Mouse (Mus musculus): ENCODE results near the gene Becn1.
"Not testable (repeated sequence)": the region's sequence is repeated elsewhere in the genome, so short reads cannot be mapped to it uniquely, and the experiment has no call there.

The Becn1 gene

DNA sequence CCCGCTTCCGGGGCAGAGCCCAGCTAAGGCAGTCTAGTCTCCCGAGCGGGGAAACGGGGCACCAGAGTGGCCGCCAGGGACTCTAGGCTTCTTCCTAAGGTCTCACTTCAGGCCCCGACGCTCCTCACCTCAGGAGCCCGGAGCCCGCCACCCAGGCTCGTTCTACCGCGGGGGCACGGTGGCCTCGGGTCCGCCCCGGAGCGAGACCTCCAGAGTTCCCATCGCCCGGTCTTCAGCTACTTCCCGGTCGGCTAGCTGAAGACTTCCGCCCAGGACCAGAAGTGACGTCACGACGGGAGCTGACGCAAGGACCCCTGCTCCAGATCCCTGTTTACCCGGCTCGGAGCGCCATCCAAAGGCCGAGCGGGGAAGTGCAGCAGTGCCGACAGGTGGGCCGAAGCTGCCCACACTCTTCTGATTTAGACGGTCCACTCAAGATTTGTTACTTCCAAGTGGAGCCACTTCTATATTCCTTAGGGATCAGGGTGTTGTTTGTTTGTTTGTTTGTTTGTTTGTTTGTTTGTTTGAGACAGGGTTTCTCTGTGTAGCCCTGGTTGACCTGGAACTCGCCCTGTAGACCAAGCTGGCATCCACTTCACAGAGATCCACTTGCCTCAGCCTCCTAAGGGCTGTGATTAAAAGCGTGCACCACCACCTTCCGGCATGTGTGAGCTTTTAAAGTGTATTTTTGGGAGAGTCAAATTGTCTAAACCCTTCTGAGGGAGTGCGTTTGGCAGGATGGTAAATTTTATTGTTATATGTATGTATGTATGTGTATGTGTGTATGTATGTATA is at the start of gene Becn1:
Gene Becn1 (minus strand): TSS at position 283 of the 795 bp plus-strand sequence.
- DNase-seq = peak; percentile 93

DNA sequence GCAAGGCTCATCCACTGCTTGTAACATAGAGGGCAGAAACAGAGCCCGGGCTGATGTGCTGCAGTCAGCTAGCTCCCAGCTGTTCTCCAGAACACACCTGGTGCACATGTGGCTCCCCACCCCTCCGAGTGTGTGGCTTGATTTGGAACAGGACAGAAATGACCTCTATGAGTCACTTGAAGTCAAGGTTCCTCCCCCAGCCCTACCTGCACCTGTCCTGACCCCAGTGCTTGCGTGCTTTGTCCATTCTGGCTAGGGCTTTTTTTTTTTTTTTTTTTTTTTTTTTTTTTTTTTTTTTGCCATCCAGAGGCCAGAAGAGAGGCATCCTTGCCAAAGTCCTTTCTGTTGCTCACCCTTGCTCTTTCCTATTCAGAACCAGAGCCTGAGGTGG is 49.6 kb upstream of the Becn1 start:
- peak; percentile 55 for DNase-seq

DNA sequence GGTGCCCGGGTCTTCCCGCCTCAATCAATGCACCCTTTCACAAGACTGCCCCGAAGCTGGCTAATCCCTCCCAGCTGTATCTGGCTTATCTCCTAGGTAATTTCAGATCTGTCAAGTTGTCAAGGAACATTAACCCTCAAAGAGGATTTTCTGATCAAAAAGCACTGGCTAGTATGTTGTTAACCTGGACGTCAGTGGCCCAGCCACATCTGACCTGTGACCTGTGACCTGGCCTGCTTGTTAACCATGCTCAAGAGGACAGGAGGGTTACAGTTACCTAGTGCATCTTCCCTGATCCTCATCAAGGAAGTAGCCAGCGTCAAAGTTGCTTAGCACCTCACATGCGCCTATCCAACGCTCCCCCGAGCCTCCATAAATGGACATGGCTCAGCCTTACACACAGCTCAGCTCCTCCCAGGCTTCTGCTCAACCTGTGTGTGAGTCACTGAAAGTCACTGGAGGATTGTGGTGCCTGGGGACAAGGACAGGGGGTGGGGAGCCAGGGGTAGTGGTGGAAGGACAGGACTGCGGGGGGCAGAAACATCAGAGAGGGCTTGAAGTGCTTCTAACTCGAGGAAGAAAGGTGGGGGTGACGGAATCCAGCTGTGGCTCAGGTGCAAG is 49.1 kb upstream of the Becn1 start:
- DNase-seq = no peak

DNA sequence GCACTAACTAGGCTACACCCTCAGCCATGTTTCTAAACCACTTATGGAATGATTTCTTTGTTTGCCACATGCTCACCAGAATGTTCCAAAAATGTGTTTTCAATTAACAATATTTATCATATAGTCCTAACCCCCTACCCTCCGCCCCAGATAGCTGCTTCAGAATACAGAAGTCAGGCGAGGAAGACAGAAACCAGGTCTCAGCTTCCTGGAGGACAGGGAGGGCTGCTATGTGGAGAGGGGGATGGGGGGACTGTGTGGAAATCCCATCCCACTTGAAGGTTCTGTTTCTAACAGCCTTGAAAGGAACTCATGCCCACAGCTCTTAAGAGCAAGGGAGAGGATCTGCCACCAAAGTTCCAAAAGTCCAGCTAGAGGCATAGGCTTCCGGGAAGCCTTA is 47.1 kb upstream of the Becn1 start:
- DNase-seq = no peak

DNA sequence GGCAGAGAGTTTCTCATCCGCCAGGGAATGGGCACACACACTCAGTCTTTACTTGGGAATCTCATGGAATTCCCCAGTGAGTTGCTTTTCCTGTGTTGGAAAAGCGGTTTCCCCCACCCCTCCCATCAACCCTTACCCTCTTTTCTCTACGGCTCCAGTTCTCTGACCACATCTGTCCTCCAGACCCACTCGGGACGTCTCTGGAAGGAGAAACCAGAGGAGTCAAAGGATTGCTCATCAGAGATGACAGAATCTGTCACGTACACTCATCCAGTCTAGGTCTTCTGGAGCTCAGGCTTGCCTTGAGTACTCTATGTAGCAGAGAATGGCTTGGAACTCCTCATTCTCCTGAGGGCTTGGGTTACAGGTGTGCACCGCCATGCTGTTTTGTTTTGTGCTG is 46.7 kb upstream of the Becn1 start:
- no peak for DNase-seq

DNA sequence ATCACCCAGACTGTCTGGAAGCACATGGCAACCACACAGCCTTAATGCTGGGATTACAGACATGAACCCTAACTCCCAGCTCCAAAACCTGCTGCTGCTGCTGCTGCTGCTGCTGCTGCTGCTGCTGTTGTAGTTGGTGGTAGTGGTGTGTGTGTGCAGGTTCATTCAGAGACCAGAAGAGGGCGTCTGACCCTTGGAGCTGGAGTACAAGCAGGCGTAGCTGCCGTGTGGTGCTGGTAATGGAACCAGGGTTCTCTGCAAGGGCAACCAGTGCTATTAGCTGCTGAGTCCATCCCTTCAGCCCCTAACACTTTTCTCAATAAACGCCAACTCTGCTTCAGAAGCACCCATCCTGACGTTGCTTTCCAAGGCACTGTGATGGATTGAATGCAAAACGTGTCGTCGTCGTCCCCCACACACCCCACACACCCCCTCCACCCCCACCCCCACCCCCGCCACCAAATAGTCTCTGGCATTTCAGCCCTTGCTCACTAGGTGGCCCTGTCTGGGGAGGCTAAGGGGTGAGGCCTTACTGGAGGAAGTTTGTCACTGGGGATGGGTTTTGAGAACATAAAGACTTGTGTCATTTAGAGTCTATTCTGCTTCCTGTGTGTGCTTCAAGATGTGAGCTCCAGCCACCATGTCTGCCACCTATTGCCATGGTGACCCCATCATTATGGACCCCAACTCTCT is 45.1 kb upstream of the Becn1 start:
- no peak for DNase-seq

DNA sequence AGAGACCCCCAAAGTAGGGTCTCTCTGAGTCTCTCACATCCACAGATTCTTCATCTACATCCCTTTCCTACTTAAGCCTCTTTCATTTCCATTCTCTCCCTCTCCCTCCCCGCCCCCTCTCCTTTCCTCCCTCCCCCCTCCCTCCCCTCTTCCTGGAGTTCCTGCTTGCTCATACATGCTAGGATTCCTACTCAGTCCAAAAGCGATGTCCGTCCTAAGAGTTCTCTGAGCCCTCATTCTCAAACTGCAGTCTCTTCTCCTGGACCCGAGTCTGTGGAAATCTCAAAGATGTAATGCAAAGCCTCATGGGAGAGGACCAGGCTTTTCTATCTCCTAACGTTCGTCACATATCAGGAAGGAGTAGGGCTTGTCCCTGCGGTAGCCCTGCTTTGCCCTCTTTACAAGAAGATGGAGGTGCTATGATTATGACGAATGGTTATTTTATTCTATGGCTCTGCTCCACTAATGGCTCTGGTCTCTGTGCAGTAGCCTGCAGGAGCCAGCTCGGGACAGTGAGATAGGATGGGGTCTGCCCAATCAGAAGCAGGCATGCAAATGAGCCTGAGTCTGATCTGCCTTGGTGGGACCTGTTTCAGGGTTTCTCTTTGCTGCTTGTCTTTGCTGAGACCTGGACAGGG is 36.2 kb upstream of the Becn1 start:
- DNase-seq = no peak

DNA sequence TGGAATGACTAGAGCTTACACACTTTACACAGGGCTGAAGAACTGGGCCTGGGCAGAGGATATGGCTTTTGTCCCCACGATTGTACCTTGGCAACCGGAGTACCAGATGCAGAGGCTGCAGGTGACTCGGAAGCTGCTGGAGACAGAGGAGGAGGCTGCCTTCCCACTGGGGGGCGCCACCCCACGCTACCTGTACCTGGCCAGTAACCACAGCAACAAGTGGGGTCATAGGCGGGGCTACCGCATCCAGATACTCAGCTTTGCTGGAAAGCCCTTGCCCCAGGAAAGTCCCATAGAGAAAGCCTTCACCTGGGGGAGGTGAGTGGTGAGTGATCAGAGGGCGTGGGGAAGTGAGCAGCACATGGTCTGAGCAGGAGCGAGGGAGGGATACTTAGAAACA is 33.6 kb upstream of the Becn1 start:
- no peak for DNase-seq

DNA sequence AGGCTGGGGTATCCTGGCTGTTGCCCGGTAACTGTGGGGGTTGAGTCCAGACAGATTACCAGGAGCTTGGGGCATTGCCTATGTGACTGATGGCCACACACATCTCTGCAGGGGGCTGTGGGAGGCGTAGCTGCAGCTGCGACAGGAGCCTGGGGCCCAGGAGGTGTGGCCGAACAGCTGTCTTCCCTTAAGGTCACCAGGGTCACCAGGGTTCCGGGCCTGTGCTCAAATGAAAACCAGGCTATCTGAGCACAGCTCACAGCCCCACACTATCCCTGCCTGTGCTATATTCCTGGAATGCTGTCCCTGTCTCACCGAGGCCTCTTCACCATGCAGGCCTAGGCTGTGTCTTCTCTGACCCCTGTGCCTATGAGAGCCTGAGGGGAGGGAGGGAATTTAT is 32.4 kb upstream of the Becn1 start:
- no peak for DNase-seq

DNA sequence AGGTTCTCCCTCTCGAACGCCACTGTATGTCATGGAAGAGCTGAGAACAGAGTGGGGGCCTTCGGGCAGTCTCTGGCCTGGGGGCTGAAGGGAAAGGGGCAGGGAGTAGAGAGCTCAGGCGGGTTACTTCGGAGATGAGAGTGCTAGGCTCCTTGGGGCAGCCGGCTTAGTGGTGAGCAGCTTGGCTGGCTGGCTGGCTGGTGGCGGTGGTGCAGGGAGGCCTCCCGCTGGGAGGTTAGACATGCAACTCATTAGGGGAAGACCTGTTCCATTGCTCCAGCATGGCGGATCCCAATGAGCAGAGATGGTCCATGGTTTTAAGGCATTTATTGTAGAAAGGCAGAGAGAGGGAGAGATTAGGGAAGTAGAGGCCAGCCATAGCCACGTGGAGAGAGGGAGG is 31.9 kb upstream of the Becn1 start:
- no peak for DNase-seq

DNA sequence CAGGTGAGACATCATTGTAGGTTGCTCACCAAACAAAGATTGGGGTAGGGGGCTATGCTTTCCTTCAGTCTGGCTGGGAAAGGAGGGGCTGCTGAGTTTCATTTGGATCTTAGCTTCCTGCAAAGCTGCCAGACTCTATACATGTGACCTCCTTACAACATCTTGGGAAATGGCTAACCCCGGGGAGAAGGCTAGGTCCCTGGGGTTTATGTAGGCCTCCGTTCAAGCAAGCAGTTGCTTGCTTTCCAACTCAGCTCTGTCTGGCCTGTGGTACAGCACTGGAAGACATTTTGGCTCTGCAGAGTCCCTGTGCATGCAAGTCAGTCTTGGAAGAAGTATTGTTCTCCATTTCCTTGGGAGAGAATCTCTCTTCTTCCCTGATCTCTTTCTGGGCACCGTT is 30.5 kb upstream of the Becn1 start:
- no peak for DNase-seq

DNA sequence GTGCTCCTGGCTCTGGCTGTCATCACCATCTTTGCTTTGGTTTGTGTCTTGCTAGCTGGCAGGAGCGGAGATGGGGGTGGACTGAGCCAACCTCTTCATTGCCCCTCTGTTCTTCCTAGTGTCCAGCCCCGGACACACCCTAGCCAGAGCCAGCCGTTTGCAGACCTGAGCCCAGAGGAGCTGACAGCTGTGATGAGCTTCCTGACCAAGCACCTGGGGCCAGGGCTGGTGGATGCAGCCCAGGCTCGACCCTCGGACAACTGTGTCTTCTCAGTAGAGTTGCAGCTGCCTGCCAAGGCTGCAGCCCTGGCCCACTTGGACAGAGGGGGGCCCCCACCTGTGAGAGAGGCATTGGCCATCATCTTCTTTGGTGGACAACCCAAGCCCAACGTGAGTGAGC is 28.9 kb upstream of the Becn1 start:
- not testable (repeated sequence) for DNase-seq

DNA sequence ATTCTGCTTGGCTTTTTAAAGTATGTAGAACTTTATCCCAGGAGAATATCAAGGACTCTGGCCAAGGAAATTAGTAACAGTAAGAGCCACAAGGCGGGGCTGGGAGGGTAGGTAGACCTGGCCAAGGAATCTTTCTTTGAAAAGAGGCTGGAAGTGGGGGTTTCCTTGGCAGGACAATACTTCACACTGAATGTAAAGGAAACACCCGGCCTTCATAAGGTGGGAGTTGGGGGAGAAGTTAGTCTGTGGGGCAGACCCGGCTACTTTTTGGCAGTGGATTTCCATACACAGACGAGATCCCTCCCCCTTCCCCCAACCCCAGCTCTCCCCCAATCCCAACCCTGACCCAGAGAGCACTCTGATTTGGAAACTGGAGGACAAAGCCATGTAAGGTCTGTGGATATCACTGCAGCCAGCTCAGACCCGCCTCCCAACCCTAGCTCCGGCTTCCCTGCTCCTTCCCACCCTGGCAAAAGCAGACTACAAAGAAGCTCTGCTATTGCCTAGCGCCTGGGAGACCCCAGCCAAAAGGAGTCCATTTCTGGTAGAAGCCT is 28.4 kb upstream of the Becn1 start, which contains the start of gene Aoc3:
Gene Aoc3 (plus strand): TSS at position 235 of the 554 bp plus-strand sequence.
- DNase-seq = no peak

DNA sequence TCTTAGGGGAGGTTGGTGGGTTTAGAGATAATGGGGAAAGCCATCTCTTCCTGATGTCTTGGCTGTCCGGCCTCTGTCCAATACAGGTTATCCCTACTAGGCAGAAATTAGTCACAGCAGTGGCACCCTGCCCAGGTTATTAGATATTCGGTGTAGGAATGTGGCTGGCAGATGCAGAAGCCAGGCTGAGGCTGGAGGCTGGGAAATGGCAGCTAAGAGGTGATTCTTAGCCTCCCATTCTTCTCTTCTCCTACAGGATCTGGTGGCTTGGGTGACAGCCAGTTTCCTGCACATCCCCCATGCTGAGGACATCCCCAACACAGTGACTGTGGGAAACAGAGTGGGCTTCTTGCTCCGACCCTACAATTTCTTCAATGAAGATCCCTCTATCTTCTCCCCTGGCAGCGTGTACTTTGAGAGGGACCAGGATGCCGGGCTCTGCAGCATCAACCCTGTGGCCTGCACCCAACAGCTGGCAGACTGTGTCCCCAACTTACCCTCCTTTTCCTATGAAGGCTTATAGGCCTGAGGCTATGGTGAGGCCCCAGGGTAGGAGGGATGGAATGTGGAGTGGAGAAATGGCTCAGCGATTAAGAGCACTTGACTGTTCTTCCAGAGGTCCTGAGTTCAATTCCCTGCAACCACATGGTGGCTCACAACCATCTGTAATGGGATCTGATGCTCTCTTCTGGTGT is 27.0 kb upstream of the Becn1 start:
- DNase-seq = peak; percentile 38

DNA sequence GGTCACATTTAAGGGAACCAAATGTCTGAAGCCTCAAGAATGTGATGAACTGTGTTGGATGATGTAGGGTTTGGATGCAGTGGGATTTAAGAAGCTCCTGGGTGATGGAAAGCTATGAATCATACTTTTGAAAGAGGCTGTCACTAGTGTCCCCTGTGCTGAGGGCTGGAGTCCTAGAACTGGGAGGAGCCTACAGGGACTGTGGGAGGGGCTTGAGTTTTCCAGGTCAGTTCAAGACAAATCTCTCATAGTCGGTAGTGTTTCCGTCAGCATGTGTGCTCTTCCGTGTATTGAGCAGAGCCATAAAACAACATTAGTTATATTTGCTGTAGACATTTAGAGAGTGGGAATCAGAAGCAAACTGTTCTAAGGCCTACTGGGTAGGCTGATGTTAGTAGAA is 25.2 kb upstream of the Becn1 start:
- no peak for DNase-seq

DNA sequence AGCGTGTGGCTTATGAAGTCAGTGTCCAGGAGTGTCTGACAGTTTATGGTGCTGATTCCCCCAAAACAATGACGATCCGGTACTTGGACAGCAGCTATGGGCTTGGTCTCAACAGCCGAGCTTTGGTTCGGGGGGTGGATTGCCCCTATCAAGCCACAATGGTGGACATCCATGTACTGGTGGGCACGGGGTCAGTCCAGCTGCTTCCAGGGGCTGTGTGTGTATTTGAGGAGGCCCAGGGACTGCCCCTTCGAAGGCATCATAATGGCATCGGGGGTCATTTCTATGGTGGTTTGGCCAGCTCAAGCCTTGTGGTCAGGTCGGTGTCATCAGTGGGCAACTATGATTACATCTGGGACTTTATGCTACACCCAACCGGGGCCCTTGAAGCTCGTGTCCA is 24.1 kb upstream of the Becn1 start:
- no peak for DNase-seq

DNA sequence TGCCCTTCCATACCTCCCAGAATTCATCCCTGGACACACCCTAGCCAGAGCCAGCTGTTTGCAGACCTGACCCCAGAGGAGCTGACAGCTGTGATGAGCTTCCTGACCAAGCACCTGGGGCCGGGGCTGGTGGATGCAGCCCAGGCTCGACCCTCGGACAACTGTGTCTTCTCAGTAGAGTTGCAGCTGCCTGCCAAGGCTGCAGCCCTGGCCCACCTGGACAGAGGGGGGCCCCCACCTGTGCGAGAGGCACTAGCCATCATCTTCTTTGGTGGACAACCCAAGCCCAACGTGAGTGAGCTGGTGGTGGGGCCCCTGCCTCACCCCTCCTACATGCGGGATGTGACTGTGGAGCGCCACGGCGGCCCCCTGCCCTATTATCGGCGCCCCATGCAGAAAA is 23.1 kb upstream of the Becn1 start:
- DNase-seq = not testable (repeated sequence)

DNA sequence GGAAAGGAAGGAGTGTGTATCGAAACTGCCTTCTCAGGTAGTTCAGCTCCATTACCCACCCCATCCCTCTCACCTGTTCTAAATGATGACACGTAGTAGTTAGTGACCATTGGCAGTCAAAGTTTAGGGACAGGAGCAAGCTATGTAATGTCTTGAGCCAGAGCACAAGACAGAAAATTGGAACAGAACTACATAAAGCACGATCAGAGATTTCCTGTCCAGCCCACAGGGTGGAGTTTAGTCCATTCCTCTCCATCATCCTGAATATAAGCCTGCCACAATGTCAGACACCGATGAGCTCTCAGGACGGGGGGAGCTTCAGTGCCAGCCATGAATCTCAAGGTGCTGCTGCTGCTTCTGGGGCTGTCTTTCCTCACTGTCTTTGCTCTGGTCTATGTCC is 22.7 kb upstream of the Becn1 start, which contains the start of gene Aoc2:
Gene Aoc2 (plus strand): TSS at position 301 of the 400 bp plus-strand sequence.
- no peak for DNase-seq

DNA sequence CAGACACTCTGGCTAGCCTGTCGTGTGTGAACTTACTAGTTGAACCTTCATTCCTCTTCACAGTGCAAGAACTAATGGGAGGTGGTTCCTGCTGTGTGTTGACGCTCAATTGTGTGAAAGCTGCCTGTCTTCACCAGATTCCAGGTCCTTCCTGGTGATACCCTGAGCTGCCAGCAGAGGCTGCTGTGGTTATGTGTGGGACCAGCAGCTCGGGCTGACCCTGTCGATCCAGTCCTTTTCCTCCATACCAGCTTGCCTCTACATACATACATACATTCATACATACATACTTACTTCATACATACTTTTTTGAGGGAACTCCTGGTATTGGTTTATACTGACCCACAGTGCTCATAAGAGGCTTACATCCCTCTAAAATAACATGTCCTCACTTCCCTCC is 21.5 kb upstream of the Becn1 start:
- peak; percentile 77 for DNase-seq

DNA sequence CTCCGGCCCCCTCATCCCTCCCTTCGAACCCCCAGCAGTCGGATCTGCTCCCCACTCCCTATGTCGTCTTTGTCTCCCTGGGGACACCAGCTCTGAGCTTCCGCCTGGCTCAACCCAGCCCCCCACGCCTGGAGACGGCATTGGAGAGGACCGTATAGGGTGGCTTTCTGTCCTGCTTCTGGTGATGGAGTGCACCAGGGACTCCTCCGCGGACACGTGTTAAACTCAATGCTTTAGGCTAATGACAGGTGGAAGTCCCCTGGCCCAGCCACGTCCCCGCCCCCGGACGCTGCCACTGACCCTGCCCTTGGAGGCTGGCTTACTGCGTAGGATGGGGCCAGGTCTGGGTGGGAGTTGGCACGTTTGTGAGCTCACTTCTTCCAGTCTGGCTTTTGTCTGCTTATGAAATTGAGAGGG is 14.4 kb upstream of the Becn1 start:
- DNase-seq = no peak

DNA sequence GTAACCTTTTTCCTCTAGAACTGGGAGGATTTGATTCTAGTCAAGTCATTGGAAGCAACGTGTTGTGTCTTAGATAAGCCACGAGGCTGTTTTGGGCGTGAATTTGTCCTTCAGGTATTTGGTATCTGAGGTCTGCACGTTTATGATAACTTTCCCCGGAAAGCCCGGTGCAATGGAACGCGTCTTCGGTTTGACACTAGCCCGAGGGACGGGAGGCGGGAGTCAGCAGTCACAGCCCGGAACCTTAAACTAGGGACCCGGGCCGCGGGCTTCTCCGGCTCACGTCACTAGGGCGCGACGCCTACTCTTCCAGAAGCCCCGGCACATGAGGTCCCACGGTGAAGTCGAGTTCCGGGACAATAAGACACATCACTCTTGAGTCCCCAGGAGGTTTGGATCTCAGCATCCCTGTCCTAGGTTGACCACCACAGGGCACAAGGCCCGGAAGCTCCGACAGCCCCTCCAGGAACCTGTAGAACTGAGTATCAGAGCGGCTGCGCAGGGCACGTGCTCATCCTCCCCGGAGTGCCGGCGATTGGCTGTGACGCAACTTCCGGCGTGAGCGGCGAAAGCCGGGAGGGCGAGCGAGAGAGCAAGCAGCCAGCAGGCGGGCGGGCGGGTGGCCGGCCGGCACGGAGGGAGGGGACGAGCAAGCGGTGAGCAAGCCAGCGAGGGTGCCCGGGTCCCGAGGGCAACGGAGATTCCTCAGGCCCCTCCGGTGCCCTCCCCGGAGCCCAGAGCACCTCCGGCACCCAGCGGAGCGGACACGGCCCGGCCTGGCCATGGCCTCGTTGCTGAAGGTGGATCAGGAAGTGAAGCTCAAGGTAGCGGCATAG is 13.8 kb upstream of the Becn1 start, which contains the start of gene Psme3:
Gene Psme3 (plus strand): TSS at position 549 of the 836 bp plus-strand sequence.
- peak; percentile 92 for DNase-seq
